Mouse (Mus musculus) T-cell, adult 2 months (primary cell): ENCODE data around the gene Fam173a.
"Not testable (repeated sequence)": the region's sequence is repeated elsewhere in the genome, so short reads cannot be mapped to it uniquely, and the experiment has no call there.

Experiments used
- DNase-seq: peaks from one replicate; pipeline ENCODE4 v3.0.0; 2022; ENCODE audit warnings: low spot score

The Fam173a gene

DNA sequence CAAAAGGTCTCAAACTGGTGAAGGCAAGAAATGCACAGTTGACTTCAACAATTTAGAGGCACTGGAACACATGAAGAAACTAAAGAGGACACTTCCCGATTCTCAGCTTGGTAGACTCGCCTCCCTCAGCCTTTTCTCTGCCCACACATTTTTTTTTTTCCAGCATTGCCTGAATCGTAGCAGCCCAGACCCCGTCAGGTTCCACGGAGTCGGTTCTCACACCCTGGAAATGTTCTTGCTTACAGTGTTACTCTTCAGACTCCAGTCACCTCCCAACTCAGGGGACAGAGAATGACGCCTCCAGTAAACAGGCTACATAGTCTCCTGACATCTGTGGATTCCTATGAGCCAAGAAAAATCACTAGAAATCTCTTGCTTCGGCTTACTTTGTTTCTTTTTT, 32.6 kb downstream of the Fam173a start:
- DNase-seq: no peak

DNA sequence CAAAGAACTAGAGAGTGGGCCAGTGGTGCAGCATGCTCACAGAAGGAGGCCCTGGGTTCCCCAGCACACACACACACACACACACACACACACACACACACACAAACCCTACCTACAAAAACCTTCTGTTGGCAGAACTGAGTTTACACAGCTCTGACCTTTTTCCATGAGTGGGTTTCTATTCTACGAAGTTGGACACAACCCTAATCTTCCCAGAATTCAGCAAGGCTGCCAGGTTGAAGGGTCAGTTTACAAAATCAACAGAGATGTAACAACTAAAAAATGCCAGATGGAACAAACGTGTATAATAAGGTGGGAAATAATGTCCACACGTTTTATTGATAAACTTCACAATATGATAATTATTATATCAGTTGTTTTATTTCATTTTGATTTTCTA, 35.0 kb downstream of the Fam173a start:
- DNase-seq: no peak

DNA sequence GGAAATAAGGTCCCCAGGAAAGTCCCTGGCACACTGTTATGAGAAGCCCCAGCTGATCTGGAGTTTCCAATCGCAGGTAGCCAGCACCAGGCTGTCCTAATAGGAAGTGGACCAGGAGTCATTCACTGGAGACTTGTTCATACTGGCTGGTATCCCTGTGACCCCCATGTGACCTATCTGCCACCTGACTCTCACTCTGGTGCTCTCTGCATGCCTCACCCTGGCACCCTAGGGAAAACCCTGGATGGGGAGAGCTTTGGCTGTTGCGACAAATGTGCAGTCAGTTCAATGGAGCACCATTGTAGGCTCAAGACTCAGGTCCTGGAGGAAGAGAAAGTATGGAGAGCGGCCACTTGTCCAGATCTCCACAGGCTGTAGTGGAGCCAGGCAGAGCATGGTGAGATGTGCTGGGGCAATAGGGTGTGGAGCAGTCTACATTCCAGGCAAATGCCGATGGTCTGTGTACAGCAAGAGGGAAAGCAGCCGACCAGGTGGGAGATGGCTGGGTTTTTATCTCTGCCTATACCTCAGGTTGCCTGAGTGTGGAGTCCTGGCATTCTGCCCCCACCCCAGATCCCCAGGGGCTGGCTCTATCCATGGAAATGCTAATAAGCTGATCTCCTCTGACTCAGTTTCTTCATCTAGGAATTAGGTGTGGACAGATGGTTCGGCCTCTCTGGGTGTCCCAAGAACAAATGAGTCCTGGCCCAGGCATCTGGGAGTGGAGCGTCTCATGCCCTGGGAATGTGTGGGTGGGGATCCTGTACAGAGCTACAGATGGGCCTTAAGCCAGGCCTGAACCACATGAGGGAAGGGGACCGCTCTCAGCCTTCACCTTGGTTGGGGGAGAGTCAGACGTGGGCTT, 36.1 kb downstream of the Fam173a start:
- DNase-seq: no peak

DNA sequence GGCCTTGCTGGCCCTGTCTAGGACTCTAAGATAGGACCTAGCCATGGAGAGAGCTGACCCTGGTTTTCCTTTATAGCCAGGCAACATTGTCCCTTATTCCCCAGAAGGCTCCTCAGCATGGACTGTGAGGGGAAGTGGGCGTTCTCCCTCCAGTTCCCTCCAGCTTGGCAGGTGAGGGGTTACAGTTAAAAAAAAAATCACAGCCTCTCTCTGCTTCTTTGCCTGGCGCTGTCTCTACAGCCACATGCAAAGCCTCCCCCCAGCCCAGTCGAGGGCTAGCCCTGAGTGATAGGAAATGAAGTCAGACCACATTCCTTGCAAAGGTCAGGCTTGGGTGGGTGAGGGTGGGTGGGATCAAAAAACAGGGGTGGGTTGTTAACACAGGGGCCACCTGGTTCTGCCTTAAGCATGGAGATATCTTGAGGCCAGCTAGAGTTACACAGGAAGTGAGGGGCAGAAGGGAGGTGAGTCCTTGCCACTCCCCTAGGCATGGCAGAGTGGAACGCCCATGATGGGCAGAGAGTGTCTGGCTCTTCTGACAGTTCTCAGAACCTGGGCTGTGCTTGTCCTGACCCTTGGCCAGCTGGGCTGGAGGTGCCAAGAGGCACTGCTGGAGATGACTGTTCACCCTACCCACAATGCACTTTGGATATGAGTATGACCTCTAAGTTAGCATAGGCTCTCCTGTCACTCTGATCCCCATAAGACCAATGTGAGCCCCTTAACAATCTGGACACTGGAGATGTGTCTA, 36.9 kb downstream of the Fam173a start:
- DNase-seq: no peak

DNA sequence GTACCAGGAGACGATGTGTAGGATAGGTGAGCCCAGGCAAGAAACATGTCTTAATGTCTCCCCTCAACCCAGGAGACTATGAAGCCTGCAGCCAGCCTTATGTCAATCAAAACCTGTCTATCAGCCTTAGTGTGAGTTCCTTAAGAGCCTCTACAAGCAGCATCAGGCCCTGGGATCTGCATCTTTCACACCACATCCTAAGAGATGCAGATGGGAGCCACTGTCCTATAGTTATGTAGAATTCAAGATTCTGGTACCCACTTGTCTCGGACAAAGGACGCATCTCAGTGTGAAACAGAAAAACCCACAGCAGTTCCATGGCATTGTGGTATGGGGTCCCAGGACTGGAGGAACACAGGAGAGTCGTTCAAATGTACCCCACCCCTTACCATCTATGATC, 37.6 kb downstream of the Fam173a start:
- no peak for DNase-seq

DNA sequence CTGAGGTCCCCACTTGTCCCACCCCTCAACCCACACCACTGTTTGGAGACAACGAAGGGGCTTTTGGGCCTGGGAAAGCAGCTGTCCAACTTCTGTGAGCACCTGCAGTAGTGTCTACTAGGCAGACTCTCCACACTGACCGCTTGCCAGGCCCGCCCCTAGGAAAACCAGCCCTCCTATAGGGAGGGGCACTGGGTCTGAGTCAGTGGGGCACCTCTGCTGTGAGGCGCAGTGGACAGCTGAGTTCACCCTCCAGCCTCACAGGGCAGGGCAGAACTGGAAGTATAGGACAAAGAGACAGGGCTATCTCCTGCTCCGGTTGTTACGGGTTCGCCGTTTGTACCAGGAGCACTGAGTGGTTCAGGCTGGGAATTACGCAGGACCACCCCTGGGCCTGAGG, 38.5 kb downstream of the Fam173a start, which contains the start of gene Msln:
Msln (minus strand) TSS at position 138 of the 400 bp plus-strand sequence.
- DNase-seq: no peak

DNA sequence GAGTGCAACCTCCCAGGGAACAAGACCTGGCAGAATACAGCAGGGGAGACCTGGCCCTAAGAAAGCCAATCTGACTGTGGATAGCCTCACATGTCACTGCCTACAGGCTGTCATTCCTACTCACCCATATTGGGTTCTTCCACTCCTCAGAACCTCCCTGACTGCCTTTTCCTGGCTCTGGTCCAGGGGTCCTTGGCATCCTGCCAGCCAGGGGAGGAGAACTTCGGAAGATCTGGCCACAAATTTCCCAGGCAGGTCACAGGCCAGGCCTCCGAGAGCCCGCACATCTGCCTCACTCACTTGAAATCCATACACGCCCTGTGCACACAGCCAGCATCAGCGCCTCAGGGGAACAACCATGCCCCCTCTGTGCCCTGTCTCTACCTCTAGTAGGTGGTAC, 41.3 kb downstream of the Fam173a start:
- no peak for DNase-seq

DNA sequence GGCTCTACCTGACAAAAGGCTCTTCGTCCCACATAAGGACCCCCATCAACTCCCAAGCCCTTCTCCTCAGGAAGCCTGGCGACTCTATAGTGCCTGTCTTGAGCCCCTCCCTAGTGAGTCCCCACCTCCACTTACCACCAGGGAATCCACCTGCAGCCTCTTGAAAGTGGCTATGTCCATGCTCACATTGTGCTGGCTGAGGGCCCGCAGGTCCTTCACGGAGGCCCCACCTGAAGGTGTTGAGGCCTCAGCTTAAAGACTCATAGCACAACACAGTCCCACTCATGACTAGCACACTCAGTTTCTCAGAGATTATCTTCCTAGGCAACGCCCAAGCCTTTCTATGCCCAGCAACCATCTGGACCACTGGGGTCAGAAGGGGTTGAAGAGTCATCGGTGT, 43.4 kb downstream of the Fam173a start:
- no peak for DNase-seq

DNA sequence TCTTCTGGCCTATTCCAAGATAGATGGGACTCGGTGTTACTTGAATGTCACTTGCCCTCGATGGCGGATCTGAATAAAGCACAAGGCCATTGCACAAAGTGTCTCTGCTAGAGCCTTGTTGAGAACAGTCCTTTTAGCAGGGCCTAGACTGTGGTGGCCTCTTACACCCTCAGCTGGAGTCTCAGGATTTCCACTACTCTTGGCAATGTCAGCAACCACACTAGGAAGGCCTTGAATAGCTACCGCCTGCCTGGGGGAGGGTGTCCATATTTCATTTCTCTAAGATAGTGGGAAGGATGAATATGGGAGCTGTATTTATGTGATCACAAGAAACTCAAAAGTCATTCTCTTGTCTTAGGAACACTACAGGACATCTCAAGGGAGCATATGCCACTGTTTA, 44.5 kb downstream of the Fam173a start:
- DNase-seq: no peak

DNA sequence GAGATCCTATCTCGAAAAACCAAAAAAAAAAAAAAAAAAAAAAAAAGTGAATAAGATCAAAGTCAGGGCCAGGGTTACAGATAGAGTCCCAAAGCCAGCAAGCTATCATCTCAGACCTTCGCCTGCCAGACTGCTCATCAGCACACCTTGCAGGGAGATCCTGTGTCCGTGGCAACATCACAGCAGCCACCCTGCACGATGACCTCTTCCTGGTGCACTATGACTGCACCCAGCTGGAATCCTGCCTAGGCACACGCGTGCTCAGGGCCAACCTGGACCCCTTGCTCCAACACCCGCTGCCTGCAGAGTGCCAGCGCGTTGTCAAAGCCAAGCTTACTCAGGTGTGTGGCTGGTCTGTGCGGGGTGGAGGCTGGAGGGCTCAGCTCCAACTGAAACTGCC, 48.4 kb downstream of the Fam173a start:
- no peak for DNase-seq

DNA sequence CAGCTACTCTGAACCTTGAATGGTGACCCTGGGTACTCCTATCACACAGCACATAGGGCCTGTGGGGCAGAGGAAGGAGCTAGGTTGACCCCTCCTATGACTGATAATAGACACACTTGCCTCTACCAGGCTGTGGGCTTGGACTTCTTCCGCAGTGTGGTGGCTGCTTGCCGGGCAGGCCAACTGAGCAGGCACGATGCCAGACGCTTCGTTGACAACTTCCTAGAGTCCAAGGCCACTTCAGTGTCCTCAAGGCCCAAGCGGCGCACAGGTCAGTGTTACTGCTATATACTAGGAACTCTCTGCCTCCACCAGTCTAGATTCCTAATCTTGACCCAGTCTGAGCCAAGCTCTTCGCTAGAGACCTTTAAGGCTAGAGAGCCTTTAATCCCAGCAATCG, 48.9 kb downstream of the Fam173a start:
- no peak for DNase-seq

DNA sequence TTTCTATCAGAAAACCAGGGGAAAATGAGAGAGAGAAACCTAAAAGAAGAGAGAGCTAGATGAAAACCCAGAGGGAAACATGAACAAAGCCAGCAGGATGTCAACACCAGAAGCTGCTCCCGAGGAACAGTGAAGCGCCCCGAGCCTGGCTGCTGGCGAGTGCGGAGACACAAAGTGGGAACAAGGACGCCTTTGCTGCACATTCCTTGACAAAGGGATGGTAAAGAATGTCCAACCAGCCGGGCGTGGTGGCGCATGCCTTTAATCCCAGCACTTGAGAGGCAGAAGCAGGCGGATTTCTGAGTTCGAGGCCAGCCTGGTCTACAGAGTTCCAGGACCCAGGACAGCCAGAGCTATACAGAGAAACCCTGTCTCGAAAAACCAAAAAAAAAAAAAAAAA, 51.2 kb downstream of the Fam173a start:
- DNase-seq: not testable (repeated sequence)
